Mouse (Mus musculus) cerebellum, adult 2 months (tissue): ENCODE results near the gene Gm13277. TPM values are rescaled to one million over a fixed set of nuclear protein-coding genes. Genes with fewer than 3 reads are reported as not detected.
"Not testable (repeated sequence)": the region's sequence is repeated elsewhere in the genome, so short reads cannot be mapped to it uniquely, and the experiment has no call there.

ENCODE experiments used
- DNase-seq, 2 experiments: peaks; one replicate each; pipeline ENCODE4 v3.0.0; 2021
- H3K27ac ChIP-seq: fragments of 200-500 bp; 2 replicates; pipeline ENCODE4 v1.5.1; 2012; ENCODE audit warnings: low read length, control low read depth, inconsistent platforms; ENCODE audit not compliant: insufficient read depth
- H3K27me3 ChIP-seq: fragments of 200-500 bp; 2 replicates; pipeline ENCODE4 v1.6.1; 2012; ENCODE audit warnings: inconsistent platforms, mild to moderate bottlenecking, low read length, moderate library complexity; ENCODE audit not compliant: control insufficient read depth, insufficient read depth
- H3K4me1 ChIP-seq: fragments of 200-500 bp; 2 replicates; pipeline ENCODE4 v1.6.1; 2011; ENCODE audit warnings: low read length; ENCODE audit not compliant: control insufficient read depth, insufficient read depth
- H3K4me3 ChIP-seq: fragments of 200-500 bp; replicated peaks from 2 replicates; pipeline ENCODE3; 2011; ENCODE audit warnings: mild to moderate bottlenecking, low read depth, low read length, control low read depth; ENCODE audit not compliant: insufficient read depth
- CTCF ChIP-seq: fragments of 200-500 bp; IDR thresholded peaks from 2 replicates; pipeline ENCODE4 v1.5.1; 2011; ENCODE audit warnings: low read depth, mild to moderate bottlenecking, control low read depth, low read length, moderate library complexity, borderline replicate concordance; ENCODE audit not compliant: insufficient read depth
- POLR2A ChIP-seq: fragments of 200-500 bp; IDR thresholded peaks from 2 replicates; pipeline ENCODE4 v1.6.1; 2011; ENCODE audit warnings: low read length, control low read depth, borderline replicate concordance; ENCODE audit not compliant: insufficient read depth
- WGBS: fragments of 180-500 bp; shearing (Covaris S2); methylation state at CpG from one replicate; pipeline ENCODE4 v1.1.7; 2018; 5-methylcytosine and 5-hydroxymethylcytosine counted together
- polyA plus RNA-seq: library from polyadenylated mRNA; depleted of rRNA; stranded (reverse); fragments of >200 nt; gene quantifications from 2 replicates; pipeline ENCODE4 v1.2.3, GENCODE M21; 2012; rRNA removed

Gm13277 gene
- polyA plus RNA-seq = not detected in 2 replicates

GRCm38 (mm10) chr4:88788402-88788801 is at the start of gene Gm13277:
Gm13277 (plus strand) TSS chr4:88788632.
- peak; percentile 45 for TF ChIP-seq CTCF
- H3K4me1 ChIP-seq, H3K27ac ChIP-seq, H3K27me3 ChIP-seq, H3K4me3 ChIP-seq: not testable (repeated sequence)
- WGBS = 0% methylated on average over 3 of the region's 28 CpGs
- DNase-seq = peak; percentile 80

- H3K4me1 ChIP-seq = no peaks in the 10 kb centered on the region
- no peak overlapping the region for H3K27ac ChIP-seq
- no peak overlapping the region for H3K4me3 ChIP-seq
- WGBS = 87% methylated on average over 6 of the region's 6 CpGs
- DNase-seq = no peak
- no peaks in the 10 kb centered on the region for H3K27me3 ChIP-seq
- no peak for TF ChIP-seq CTCF
- TF ChIP-seq POLR2A = no peak
These were observed 49.4 kb upstream of the Gm13277 start for GRCm38 (mm10) chr4:88739036-88739435.

DNA sequence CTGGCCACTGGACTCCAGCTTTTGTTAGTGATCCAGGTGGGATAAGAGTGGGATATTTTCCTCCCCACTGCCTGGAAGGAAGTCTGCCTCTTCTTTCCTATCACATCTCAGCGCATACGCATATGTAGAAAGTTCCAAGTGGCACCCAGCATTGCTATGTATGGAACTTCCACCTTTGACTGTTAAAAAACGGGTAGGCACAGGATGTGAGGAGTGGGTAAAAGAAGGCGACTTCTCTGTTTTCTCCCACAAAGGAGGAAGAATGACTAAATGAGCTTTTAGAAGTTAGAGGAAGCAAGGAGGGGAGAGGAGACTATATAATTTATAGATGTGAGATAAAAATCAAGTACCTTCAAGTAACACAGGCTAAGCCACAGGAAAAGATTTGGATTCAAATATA is 47.0 kb upstream of the Gm13277 start:
- Histone ChIP-seq H3K4me1 (no peaks in the 10 kb centered on the region), H3K4me3 (no peak overlapping the region), H3K27me3 (no peaks in the 10 kb centered on the region), H3K27ac (no peak overlapping the region)
- WGBS = 89% methylated on average over 4 of the region's 4 CpGs
- no peak for TF ChIP-seq CTCF
- no peak for TF ChIP-seq POLR2A
- no peak for DNase-seq

GRCm38 (mm10) chr4:88742771-88743371 is 45.6 kb upstream of the Gm13277 start:
- TF ChIP-seq POLR2A (no peak), CTCF (no peak)
- DNase-seq = no peak
- WGBS = 74% methylated on average over 7 of the region's 7 CpGs
- no peak overlapping the region for H3K4me3 ChIP-seq
- H3K27ac ChIP-seq = no peak overlapping the region
- no peaks in the 10 kb centered on the region for H3K4me1 ChIP-seq
- H3K27me3 ChIP-seq = no peaks in the 10 kb centered on the region

- Histone ChIP-seq H3K27ac (no peak overlapping the region), H3K4me1 (no peaks in the 10 kb centered on the region), H3K4me3 (no peak overlapping the region), H3K27me3 (no peaks in the 10 kb centered on the region)
- 59% methylated on average over 3 of the region's 3 CpGs for WGBS
- no peak for DNase-seq
- TF ChIP-seq POLR2A = no peak
- peak; percentile 44; the same call in 1 of the 2 replicates for TF ChIP-seq CTCF
These were observed 44.2 kb upstream of the Gm13277 start for GRCm38 (mm10) chr4:88744207-88744606.

GRCm38 (mm10) chr4:88749926-88750325 is 38.5 kb upstream of the Gm13277 start:
- no peak overlapping the region for H3K27ac ChIP-seq
- no peaks in the 10 kb centered on the region for H3K4me1 ChIP-seq
- no peak for DNase-seq
- H3K4me3 ChIP-seq = no peak overlapping the region
- 33% methylated on average over 6 of the region's 6 CpGs for WGBS
- no peak for TF ChIP-seq CTCF
- no peak for TF ChIP-seq POLR2A
- H3K27me3 ChIP-seq = no peaks in the 10 kb centered on the region

GRCm38 (mm10) chr4:88754818-88755340 is 33.6 kb upstream of the Gm13277 start, which contains the start of gene Gm13271:
Gm13271 (plus strand) TSS chr4:88754868.
- peak; percentile 77 to 80 for DNase-seq
- not testable (repeated sequence) for H3K27ac ChIP-seq, H3K4me3 ChIP-seq, H3K4me1 ChIP-seq, H3K27me3 ChIP-seq
- WGBS = 84% methylated on average over 15 of the region's 15 CpGs

DNA sequence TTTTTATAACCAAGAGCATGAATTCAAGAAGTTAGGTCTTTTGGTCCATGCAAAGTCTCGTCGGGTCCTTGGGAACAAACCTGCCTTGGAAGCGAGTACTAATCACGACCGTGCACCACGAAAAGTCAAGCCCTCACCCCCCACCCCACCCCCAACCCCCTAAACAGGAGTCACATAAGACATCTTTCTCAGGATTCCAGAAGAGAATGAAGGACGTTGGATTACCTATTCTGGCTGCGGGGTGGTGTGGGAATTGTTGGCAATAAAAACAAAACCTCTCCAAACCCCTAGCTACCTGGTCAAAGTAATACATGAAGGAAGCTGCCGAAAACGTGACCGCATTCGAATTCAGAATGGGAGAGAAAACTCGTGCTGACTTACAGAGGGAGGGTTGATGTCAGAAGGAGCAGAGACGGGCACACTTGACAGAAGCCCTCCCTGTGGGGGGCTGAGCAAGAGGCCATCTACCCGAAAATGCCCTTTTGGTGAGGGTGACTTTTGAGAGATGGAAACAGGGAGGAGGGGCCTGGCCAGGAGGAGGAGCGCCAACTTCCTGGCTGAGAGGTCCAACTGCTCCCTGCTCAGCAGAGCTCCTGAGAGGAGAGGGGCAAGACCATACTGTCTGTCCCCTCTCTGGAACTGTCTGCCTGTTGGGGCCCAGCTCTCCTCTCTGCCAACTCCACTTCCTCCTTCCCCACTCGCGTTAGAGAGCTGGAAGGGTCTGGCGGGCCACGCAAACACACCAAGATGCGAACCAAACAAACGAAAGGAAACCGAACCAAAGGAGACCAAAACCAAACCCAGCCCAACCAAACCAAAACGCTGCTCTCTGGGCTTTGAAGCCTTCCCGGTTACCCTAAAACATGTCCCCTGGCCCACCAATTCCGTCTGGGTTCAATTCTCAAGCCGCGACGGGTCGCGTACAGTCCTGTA is 31.6 kb upstream of the Gm13277 start:
- peak overlapping the region; percentile 70 for H3K4me3 ChIP-seq
- not testable (repeated sequence) for H3K27me3 ChIP-seq, H3K4me1 ChIP-seq
- WGBS = 9% methylated on average over 28 of the region's 31 CpGs
- peak overlapping the region; percentile 41; the same call in 1 of the 2 replicates for H3K27ac ChIP-seq
- DNase-seq = peak; percentile 17 to 25
